Mouse (Mus musculus): Measurements from ENCODE around the gene Pdzrn4.

Gene Pdzrn4

DNA sequence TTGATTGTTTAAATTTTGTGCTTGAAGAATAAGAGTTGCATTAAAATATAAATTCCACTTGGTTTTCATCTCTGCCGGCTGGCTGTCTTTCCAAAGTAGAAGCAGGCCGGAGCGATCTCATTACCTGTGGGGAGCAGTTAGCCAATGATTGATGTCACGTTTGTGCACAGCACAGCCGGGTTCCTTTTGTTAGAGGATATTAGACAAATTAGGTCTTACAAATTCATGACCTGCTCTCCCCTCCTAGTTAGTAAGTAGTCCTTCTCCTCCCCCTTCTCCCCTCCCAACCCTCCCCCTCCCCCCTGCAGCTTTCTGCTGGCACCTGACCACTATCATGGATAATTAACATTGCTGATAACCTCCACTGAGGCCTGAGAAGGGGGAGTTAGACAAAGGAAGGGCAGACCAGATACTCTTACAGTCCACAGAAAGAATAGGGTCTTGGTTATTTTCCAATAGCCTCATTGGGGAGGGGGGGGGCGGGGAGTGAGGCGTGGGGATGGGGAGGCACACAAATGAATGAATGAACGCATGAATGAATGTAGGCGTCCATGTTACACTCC is 103.7 kb downstream of the Pdzrn4 start:
- DNase-seq (ENCODE audit: low spot score in 2 of 2) = no peak

DNA sequence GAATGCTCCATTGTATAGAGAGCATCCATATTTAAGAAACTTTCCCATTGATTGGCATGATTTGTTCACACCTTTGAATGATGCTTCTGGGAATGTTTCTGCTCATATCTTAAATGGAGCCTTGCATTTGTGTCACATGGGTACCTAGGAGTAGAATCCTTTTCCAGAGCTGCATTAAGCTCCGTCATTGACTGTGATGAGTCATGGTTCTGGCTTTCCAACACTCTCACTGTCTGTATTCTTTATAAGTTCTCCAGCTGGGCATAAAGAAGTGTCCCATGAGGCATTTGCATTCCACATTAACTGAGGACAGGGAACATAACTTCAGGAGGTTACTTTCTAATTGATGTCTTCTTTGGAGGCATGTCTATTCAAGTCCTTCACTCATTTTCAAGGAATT is 106.1 kb downstream of the Pdzrn4 start:
- no peak for DNase-seq (ENCODE audit: low spot score in 2 of 2)

DNA sequence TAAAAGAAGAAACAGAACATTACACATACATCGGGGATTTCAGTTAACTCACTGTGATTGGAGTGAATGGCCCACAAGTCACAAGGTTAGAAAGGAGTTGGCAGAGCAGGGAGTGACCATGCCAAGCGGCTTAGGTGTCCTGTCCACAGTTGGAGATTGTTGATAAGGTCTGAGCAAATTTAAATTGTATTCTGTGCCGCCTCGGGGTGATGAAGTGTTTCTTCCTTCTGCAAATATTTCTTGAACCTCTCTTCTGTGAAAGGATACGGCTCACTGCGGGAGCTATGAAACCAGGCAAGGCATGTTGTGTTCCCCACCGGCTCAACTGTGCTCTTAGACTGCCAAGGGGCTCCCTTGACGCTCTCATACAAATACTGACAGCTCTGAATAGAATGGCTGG is 112.7 kb downstream of the Pdzrn4 start:
- DNase-seq (ENCODE audit: low spot score in 2 of 2) = peak; percentile 15 to 42

DNA sequence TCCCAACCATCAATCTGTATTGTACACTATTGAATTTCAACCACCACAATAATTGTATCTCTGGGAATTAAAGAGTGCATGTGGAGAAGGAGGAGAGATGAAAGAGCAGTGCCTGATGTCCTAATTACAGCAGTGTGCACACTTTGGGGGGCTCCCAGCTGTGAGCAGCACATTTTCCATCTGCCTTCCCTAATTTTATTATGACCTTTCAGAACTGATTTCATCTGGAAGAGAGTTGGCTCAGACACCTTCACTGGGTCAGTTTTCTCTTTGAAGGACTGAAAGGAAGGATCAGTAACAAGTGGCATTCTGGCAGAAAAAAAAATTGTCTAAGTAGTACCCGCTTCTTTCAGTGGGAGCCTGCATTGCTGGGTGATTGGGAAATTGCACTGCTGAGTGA is 119.0 kb downstream of the Pdzrn4 start:
- DNase-seq (ENCODE audit: low spot score in 2 of 2) = no peak

DNA sequence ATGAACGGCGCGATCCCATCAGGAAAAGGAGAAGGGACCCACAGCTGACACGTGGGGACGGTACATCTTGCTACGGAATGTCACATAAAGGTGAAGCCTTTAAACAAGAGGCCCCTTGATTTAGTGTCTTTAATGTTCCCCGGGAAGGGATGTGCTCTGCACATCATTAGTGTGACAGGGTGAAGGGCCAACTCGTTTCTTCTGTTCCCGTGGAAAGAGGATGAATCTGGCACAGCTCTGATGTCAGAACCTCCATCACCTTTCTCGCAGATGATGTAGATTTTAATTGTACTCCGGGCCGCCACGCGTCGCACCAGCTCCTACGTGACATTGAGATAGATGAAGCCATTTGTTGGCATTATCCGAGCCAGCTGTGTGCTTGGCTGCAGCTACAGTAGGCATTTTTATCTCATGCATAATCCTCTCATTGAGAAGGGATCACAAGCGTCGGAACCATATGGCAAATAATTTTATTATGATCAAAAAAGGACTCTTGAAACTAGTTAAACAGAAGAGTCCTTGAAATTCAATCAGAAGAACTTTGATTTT is 124.1 kb downstream of the Pdzrn4 start:
- no peak for DNase-seq (ENCODE audit: low spot score in 2 of 2)

DNA sequence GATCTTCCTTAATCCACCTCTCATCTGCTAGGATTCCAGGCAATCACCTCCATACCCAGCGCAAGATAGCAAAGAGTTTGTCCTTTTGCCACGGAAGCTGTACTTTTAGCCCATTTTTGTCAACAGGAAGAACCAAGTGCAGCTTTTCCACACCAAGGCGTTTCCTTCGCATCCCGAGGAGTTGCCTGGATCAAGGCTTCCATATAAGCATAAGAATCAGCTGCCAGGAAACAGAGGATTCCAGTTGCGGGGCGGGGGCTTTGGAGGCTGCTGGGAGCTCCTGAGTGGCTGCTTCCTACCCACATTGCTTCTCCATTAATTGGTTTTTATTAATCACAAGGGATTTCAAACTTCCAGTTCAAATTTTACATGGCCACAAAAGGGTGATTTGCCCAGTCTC is 125.0 kb downstream of the Pdzrn4 start:
- no peak for DNase-seq (ENCODE audit: low spot score in 2 of 2)

DNA sequence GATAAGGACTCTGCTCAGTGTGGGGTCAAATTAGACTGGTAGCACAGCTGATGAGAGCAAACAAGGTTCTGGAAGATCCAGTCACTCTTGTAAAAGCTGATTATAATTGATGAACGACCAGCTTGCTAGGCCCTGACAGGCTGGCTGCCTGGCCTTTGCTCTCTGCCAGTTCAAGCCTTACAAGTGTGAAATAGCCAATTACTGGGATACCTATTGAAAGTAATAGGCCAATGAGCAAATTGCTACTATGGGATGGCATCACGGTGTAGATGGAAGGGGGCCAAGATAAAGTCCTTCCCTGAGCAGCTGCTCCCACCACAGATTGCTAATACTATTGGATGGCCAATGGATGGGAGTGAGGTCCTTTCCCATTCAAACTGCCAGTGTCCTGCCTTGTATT is 128.2 kb downstream of the Pdzrn4 start:
- no peak for DNase-seq (ENCODE audit: low spot score in 2 of 2)

DNA sequence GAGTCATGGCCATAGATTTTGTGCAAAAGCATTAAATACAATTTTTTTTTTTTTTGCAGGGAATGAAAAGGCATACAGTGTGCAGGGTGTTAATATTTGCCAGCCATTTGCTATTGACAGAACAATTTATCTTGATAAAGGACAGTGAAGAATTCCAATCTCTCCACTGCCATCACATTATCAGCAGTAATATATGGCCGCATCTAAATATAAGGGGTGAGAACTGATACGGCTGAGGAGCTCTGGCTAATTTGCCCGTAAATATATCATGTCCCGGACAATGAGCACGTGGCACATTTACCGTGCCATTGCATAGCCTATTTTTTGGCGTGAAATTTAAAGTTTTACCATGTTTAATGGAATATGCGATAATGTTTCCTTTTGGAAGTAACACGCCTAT is 128.7 kb downstream of the Pdzrn4 start:
- no peak for DNase-seq (ENCODE audit: low spot score in 2 of 2)

DNA sequence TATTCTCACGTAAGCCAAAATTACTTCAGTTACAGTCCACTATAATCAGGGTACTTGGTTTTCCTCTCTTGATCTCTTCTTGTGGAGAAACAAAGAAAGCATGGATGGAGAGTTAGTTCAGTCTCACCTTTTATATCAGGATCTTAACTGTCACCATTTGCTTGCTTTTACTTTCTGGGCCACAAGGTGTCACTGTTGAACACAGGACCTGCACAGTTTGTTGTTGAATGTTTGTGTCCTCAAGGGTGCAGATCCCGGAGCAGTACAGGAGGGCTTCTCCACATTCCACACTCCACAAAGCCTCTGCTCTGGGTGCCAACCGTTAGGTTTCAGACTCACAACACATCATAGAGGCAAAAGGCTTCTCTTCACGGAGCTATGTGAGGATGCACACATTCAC is 130.1 kb downstream of the Pdzrn4 start:
- DNase-seq (ENCODE audit: low spot score in 2 of 2) = no peak

DNA sequence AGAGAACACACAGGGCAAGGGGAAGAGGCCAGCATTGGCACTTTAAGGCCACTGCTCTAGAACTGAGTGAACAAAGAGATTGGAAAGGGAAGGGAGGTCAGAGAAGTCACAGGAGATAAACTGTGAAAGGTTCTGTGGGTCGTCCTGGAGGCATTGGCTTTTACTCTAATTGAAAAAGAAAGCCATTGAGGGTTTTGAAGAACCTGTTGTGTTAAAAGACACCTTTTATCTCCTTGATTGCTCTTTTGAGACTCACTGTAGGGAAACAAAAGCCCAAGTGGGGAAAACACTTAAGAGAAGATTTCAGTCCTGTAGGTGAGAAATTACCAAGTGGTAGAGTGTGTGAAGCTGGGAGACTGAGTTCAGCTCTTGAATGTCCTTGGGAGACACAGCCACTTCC is 146.6 kb downstream of the Pdzrn4 start:
- no peak for DNase-seq (ENCODE audit: low spot score in 2 of 2)

DNA sequence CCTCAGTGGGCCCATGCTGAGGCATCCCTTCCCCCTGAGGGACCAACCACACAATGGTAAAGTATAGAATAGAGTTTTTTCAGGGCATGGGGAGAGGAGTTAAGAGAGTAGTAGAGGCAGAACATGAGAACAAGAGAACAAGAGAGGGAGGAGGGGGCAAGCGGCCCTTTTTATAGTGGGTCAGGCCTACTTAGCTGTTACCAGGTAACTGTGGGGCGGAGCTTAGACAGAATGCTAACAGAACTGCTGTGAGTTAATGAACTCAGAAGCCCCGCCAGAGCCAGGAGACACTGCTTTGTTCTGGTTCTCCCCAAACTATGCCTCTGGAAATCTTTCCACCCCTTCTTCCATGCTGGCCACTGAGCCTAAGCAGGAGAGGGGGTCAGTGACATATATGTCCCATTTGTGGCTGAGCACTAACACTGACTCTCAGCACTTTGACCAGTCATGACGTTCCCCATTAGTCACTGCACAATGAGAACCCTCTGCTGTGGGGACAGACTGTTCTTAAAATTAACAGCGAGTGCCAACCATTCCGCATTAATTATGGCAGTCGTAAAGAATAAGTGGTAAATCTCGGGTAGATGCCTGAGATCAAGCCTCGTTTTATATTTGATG is 150.7 kb downstream of the Pdzrn4 start:
- no peak for DNase-seq (ENCODE audit: low spot score in 2 of 2)

DNA sequence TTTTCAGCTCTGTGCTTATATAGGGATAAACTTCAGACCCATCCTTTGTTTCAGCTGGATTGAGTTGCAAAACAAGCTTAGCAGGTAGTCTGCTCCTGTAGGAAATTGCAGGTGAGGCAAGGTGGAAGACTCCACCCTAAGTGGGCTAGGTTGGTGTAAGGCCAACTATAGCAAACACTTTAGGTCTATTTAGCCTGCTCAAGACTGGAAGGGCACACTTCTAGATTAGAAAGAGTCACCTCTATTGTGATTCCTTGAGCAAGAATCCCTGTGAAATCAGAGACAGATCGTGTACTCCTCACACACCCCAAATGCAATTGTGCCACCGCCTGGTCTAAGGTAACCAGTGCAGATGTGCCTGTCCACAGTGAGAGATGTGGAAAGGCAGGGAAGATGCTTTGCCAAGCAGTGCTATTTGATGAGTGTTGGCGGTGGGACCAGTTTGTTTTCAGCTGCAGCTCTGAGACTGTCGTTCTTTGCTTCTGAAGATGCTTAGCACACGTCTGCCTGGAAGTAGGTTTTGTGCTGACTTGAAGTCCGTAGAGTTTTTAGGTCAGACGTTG is 158.4 kb downstream of the Pdzrn4 start:
- DNase-seq (ENCODE audit: low spot score in 2 of 2) = no peak

DNA sequence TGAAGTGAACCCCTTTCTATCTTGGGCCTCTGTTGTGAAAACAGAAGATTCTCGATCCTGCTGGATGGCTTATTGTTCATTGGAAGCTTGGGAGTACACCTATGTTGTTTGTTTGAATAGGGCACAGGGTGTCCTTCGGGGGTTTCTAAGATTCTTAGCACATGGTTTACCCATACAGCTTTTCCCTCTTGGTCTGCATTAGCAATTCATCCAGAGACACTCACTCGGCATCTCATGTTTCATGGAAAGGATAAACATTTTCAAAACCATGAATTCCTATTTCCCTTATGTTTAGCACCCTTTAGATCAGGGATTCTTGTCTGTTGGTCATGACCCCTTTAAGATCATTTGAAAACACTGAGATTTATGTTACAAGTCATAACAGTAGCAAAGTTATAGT is 159.0 kb downstream of the Pdzrn4 start:
- no peak for DNase-seq (ENCODE audit: low spot score in 2 of 2)

DNA sequence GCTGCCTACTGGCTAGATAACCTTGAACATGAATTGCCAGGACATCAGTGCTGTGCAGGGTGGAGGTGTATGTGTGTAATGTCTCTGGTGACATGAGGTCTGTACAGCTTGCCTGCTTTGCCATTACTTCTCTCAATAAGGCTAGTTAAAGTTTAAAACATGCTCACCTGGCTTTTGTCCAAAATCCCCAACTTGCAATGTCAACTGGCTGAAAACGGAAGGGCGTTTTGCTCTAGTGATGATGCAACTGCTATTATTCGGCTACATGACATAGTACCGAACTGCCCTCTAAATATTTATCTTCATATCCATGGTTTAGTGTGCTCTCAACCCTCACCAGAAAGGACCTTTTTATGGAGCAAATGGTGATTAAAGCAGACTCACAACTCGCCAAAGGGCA is 161.9 kb downstream of the Pdzrn4 start:
- DNase-seq (ENCODE audit: low spot score in 2 of 2) = no peak

DNA sequence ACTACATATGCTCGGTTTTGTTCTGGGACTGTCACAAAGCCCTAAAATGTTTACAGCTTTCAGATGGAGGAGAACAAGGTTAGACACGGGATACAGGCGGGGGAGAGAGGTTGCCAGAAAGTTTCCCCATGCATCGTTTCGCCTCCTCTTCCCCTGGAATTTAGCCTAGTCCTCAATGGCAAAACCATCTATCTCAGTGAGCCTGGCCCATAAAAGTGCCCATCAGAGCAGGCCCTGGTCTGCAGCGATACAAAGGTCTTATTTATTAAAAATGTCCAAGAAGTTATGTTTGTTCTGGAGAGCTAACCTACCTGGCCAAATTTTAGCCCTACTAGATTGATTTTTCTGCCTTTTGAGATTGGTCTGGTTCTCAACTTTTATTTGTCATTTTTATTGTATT is 165.5 kb downstream of the Pdzrn4 start:
- no peak for DNase-seq (ENCODE audit: low spot score in 2 of 2)

DNA sequence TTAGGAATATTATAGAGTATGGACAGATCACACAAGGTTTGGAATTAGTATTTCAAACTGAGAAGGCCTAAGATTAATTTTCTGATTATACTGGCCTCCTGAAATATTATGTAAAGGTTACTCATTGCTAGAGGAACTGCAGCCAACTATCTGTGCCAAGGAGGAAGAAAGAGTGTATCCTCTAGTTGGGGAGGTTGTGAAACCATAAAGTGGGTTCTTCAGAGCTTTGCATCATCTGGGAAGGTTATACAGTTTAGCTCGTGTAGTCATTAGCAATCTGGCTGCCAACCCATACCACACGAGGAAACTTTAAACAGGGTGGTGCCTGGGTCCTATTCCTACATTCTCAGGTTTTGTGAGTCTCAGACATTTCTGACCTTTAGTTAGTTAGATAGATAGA is 166.9 kb downstream of the Pdzrn4 start:
- no peak for DNase-seq (ENCODE audit: low spot score in 2 of 2)

DNA sequence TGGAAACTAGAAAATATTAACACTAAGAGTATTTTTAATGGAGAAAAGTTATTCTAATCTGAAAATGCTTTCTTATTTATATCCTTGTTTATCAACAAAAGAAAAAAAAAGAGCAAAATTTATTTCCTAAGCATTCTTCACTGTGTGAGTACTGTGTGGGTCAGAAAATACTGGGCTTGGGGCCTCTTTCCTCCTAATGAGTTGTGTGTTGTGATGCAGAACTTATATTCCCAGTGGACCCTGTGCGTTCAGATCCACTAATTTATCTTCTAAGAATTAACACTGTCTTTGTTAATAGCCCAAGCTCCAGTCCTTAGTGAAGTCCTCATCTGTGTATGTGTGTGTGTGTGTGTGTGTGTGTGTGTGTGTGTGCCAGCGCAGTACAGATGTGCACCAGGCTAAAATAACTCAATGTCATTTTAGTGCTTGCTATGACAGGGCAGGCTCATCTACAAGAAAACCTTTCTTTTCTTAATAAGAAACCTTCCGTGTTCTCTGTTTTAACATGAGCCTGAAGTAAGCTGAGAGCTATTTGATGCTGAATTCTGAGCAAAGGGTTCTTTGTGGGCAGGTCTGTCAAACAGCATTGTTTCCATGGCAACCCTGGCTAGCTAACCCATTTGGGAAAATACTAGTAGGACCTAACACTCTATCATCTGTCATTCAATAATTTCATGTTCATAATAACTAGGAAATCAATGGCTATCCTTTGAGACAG is 174.0 kb downstream of the Pdzrn4 start:
- DNase-seq (ENCODE audit: low spot score in 2 of 2) = no peak

DNA sequence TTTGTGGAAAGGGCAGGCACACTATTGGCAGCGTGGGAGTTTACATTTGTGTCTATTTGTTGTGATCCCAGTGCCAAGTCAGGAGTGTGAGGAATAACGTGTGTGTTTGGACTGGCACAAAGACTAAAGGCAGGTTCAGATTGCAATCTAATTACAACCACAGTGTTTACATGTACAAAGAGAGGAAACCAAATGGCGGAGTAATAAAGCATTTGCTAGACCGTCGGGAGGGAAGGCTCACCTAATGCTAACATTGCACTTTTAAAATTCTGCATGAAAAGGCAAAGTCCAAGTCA is 174.5 kb downstream of the Pdzrn4 start:
- no peak for DNase-seq (ENCODE audit: low spot score in 2 of 2)

DNA sequence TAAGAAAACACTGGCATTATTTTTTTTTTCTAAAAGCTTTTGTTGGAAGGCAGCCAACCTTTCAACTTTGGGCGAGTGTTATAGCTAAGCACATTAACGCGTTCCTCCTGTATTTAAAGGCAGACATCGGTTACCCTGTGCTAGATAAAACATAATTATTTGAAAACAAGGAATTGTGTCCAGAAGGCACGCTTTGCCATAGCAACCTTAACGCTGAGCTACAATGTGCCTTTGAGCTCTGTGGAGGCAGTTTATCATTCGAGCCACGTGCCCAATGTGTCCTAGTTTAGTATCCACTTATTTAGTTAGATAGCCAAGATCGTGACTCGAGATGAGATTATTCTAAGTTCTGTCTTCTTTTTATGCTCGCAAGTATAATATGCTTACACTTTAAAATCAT is 180.8 kb downstream of the Pdzrn4 start:
- no peak for DNase-seq (ENCODE audit: low spot score in 2 of 2)

DNA sequence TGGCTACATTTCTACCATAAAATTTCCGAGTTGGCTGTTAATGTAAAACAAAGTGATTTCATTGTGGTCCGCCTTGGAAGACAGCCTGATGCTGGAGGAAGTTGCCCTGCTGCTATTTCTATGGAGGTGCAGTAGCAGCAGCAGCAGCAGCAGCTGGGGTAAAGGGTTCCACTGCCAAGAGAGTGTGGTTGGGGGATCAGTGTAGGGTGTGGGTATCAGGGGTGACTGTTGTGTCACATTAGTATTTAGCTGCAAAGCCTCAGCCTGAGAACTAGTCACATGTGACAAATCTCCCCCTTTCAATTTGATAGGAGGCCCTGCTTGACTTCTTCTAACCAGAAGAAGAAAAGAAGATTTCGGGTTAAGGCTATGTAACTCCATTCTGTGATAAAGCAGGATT is 183.5 kb downstream of the Pdzrn4 start:
- no peak for DNase-seq (ENCODE audit: low spot score in 2 of 2)

DNA sequence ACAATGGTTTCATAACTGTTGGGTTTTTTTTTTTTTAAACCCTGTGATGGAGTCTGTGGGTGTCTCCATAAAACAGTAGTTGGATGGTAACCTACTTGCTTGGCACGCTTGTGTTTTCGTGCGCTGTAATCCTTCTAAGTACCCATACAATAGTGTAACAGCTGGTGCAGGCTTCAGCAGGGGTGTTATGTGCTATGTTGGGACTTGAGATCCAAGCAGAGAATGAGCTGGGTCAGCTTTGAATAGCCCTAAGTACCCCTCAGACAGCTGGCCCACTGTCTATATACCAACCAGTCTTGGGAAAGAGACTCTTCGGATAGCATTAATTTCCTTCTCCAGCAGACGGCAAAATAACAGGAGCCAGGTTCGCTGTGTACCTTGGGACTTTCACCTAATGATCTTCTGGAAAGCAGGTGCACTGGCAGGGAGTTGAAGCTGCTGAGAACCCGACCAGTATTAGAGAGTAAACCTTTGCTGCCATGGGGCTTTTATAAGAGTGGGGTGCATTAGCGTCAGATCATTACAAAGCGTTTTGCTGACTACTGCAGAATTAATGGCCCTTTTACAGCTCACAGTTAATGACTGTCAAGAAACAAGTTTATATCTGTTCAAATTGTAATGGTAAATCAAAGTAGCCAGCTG is 184.2 kb downstream of the Pdzrn4 start:
- no peak for DNase-seq (ENCODE audit: low spot score in 2 of 2)

DNA sequence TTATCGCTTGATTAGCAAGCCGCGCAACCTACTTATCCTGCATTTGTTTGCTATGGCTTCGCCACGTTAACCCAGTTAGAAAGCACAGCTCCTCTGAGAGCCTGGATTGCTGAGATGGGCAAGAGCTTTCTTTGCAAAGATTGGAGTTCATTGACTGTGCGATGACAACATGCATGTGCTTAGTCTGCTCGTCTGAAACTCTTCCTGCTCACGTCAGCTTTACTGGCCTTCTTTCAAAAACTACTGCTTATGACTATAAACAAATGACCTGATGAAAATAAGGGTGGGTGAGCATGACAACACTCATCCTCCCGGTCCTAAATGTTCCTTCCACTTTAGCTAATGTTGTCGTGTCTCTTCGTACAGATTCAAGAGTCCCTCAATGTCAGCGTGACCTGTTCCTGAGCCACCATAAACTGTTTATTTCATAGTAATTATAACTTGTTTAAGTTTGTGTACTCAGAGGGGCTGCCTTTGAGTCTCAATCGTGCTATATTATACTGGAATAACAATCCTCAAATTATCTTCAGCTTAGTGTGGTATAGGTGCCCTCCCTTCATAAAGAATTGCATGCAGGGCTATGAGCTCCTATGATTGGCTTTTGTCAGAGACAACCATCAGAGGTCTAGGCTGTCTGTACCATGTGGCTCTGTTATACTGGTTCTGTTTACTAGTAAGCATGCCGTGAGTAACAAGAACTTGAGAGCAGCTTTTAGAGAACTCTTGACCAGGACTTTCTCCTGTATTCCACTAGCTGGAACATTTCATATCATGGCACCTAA is 187.9 kb downstream of the Pdzrn4 start:
- DNase-seq (ENCODE audit: low spot score in 2 of 2) = no peak
